Mouse (Mus musculus): ENCODE measurements around the gene Abhd10.

The Abhd10 gene

GRCm38 (mm10) chr16:45724742-45725102 lies 18.0 kb downstream of the Abhd10 start:
- no peak for DNase-seq (ENCODE audit: low spot score)

GRCm38 (mm10) chr16:45724061-45724741 lies 18.6 kb downstream of the Abhd10 start, which contains the start of gene Tagln3:
Tagln3 (minus strand) TSS chr16:45724608.
- peak; percentile 27 for DNase-seq (ENCODE audit: low spot score)

GRCm38 (mm10) chr16:45723172-45723901 lies 19.4 kb downstream of the Abhd10 start:
- DNase-seq (ENCODE audit: low spot score), result no peak

GRCm38 (mm10) chr16:45722460-45722951 lies 20.2 kb downstream of the Abhd10 start:
- DNase-seq (ENCODE audit: low spot score), result no peak

GRCm38 (mm10) chr16:45720022-45720630 lies 22.6 kb downstream of the Abhd10 start:
- no peak for DNase-seq (ENCODE audit: low spot score)

GRCm38 (mm10) chr16:45718296-45718695 lies 24.5 kb downstream of the Abhd10 start:
- DNase-seq (ENCODE audit: low spot score), result no peak

GRCm38 (mm10) chr16:45714489-45715150 lies 28.1 kb downstream of the Abhd10 start:
- no peak for DNase-seq (ENCODE audit: low spot score)

GRCm38 (mm10) chr16:45713878-45714277 lies 28.9 kb downstream of the Abhd10 start:
- DNase-seq (ENCODE audit: low spot score), result no peak

- DNase-seq (ENCODE audit: low spot score), result no peak
These were observed 29.5 kb downstream of the Abhd10 start for GRCm38 (mm10) chr16:45713261-45713660.

- DNase-seq (ENCODE audit: low spot score), result no peak
These were observed 31.5 kb downstream of the Abhd10 start for GRCm38 (mm10) chr16:45711263-45711662.

- DNase-seq (ENCODE audit: low spot score), result no peak
These were observed 43.5 kb downstream of the Abhd10 start for GRCm38 (mm10) chr16:45699301-45699700.

GRCm38 (mm10) chr16:45697996-45698395 lies 44.8 kb downstream of the Abhd10 start:
- no peak for DNase-seq (ENCODE audit: low spot score)

GRCm38 (mm10) chr16:45695445-45696160 lies 47.2 kb downstream of the Abhd10 start:
- no peak for DNase-seq (ENCODE audit: low spot score)

- DNase-seq (ENCODE audit: low spot score), result no peak
These were observed 49.2 kb downstream of the Abhd10 start, which contains the start of gene Tmprss7 for GRCm38 (mm10) chr16:45693558-45693957. Tmprss7 (minus strand) TSS chr16:45693658.

GRCm38 (mm10) chr16:45692851-45693250 lies 49.9 kb downstream of the Abhd10 start:
- no peak for DNase-seq (ENCODE audit: low spot score)

- no peak for DNase-seq (ENCODE audit: low spot score)
These were observed 52.6 kb downstream of the Abhd10 start for GRCm38 (mm10) chr16:45690178-45690577.

- no peak for DNase-seq (ENCODE audit: low spot score)
These were observed 55.9 kb downstream of the Abhd10 start for GRCm38 (mm10) chr16:45686833-45687232.

GRCm38 (mm10) chr16:45685295-45685694 lies 57.5 kb downstream of the Abhd10 start:
- no peak for DNase-seq (ENCODE audit: low spot score)

- peak; percentile 45 for DNase-seq (ENCODE audit: low spot score)
These were observed 57.9 kb downstream of the Abhd10 start for GRCm38 (mm10) chr16:45684815-45685214.

Measured in ovary, postnatal 36 days (tissue).